Mouse (Mus musculus): ENCODE data around the gene Dock2.

Dock2 gene

DNA sequence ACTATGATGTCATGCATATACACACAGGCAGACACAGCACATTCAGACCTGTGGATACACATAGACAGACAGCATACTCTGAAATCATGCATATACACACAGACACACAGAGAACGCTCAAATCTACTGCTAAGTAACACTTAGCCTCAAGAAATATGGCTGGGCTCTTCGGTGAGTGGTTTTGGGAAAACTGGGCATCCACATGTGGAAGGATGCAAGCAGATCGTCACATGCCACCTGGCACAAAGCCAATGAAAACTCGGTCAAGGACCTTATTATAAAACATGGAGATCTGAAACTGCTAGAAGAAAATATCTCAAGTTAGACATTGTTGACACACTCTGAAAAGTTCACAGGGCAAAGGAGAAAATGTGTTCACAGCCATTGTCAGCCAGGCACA, 255.7 kb downstream of the Dock2 start:
- no peak for DNase-seq (ENCODE audit: low spot score in 2 of 2)

DNA sequence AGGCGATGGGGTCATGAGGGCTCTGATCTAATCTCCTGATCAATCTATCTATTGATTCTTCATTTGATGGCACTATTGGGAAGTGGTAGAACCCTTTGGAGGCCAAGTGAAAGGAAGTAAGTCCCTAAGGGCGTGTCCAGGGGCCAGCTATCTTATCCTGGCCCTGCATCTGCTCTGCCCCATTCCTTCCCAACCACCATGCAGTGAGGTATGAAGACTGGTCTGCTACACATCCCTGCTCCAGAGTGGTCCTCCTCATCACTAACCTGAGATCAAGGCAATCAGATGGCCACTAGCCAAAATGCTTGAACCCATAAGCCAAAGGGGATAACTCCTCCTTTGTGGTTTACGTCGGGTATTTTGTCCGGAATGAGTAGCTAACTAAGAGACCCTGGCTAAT, 256.5 kb downstream of the Dock2 start:
- no peak for DNase-seq (ENCODE audit: low spot score in 2 of 2)

GRCm38 (mm10) chr11:34525096-34525891, 258.4 kb downstream of the Dock2 start:
- no peak for DNase-seq (ENCODE audit: low spot score in 2 of 2)

- DNase-seq (ENCODE audit: low spot score in 2 of 2) = no peak
These were observed 259.1 kb downstream of the Dock2 start for GRCm38 (mm10) chr11:34524586-34524985.

DNA sequence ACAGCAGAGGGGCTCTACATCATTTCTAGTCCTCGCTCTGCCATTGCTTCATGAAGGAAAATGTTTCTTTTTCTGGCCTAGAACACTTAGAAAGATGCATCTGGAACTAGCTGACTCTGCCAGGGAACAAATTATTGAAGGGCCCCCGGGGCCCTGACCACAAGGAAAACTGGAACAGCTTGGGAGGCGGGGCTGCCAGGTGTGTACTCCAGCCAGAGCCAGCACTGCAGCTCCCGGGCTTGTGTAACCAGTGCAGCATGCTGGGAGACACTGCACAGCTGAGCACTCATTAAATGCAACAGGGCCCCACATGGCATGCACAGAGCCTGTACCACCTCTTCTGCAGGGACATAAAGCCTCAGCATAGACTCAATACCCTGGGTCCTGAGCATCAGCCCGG, 265.1 kb downstream of the Dock2 start:
- DNase-seq (ENCODE audit: low spot score in 2 of 2) = no peak

DNA sequence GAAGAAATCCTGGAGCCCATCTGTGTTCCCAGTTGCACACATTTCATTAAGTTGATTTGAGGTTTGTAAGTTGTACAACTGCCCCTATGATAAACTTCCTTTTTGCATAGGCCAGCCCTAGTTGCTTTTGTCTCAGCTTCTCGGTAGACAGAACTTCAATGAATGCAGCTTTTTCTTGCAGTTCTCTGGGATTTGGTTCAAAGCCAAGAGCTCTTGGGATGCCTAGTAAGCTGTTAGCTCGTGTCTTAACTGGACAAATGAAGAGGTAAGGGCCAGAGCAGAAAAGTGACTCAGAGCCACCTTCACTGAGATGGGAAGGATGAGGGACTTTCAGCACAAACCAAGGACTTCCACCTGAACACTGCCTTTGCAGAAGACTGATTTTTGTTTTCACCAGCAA, 266.7 kb downstream of the Dock2 start:
- no peak for DNase-seq (ENCODE audit: low spot score in 2 of 2)

- DNase-seq (ENCODE audit: low spot score in 2 of 2) = no peak
These were observed 268.4 kb downstream of the Dock2 start for GRCm38 (mm10) chr11:34515301-34515700.

DNA sequence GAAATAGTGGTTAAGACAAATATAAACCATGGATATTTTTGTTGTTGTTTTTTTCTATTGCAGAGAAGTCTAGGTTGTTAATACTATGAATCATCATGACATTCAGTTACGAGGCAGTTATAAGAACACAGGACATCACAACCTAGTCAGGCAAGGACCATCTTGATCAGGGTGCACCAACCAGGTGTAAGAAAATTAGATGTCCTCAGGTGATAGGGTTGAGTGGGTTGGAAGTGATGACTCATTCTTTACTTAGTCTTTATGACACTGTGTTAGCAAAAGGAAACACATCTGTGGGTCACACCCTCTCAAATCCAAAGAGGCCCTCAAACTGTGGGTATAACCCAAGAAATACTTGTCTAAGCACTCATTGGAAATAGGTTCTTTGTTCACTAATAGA, 277.3 kb downstream of the Dock2 start:
- no peak for DNase-seq (ENCODE audit: low spot score in 2 of 2)

DNA sequence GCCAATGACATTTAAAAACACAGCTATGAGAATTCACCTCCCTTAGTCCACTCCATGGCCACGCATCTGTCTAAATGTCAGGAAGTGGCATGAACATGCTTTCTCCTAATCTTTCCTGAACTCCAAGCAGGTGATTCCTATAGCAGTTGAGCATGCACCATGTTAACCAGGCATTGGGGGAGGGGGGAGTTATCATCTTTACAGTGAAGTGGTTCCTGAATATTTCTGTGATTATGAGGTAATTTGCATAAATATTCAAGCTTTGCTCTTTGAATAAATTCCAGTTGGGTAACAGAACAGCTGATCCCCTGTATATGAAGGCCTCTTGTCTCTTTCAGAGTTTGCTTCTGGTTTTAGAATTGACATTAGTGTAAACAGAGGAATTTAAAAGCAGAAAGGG, 284.0 kb downstream of the Dock2 start:
- DNase-seq (ENCODE audit: low spot score in 2 of 2) = no peak

GRCm38 (mm10) chr11:34494682-34495081, 289.0 kb downstream of the Dock2 start:
- DNase-seq (ENCODE audit: low spot score in 2 of 2) = no peak

GRCm38 (mm10) chr11:34492986-34493385, 290.7 kb downstream of the Dock2 start:
- no peak for DNase-seq (ENCODE audit: low spot score in 2 of 2)

- DNase-seq (ENCODE audit: low spot score in 2 of 2) = no peak
These were observed 291.5 kb downstream of the Dock2 start for GRCm38 (mm10) chr11:34492223-34492622.

DNA sequence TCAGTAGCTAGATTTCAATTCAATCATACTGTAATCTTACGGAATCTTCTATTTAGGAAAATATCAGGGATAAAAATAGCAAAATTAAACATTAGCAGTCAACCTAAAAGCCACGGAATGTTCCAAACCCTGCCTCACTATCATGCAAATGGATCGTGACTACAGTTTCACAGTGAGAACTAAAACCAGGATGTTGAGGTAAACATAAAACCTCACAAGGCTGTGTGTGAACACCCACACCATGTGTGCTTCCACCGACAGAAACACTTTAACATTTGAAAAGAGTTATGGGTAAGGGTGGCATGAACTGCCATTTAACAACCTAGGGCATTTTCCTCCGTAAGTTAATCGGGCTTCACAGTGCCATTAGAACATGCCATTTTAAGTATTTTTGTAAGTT, 294.1 kb downstream of the Dock2 start:
- DNase-seq (ENCODE audit: low spot score in 2 of 2) = no peak

- DNase-seq (ENCODE audit: low spot score in 2 of 2) = no peak
These were observed 304.4 kb downstream of the Dock2 start for GRCm38 (mm10) chr11:34479301-34479700.

DNA sequence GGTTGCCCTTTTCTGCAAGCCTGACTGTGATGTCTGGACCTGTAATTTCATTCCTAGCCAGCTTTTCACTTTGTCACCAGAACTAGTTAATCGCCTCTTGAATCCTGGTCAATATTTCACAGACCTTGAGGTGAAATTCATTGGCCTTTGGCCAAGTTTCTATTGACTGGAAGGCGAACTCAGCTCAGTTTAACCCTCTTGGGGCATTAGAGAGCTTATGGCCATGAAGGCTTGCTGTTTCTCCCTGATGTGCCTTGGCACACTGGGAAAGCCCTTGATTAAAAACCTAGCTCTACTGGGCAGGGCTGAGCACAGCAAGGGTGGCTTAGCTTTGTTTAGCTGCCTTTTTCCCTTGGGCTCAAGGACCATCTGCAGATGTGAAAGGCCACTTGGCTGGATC, 313.9 kb downstream of the Dock2 start:
- DNase-seq (ENCODE audit: low spot score in 2 of 2) = no peak

DNA sequence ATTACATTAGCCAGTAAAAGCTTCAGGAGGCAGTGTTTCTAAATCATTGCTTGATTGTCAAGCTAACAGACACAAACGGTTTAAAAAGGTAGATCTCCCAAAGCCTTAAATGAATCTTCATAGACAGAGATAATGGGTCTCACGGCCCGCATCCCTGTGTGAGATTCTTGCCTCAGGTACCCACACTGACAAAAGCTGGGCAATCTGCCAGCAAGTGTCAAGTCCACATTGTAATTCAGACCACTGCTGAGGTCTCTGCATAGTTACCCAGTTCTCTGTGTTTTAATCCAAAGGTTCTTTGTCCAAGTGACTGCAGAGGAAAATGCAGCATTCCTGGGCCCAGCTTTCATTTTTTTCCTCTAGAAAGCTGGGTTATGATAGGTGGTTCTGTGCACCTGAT, 315.1 kb downstream of the Dock2 start:
- DNase-seq (ENCODE audit: low spot score in 2 of 2) = no peak

- no peak for DNase-seq (ENCODE audit: low spot score in 2 of 2)
These were observed 316.6 kb downstream of the Dock2 start for GRCm38 (mm10) chr11:34467056-34467455.

GRCm38 (mm10) chr11:34449944-34450343, 333.7 kb downstream of the Dock2 start:
- no peak for DNase-seq (ENCODE audit: low spot score in 2 of 2)

DNA sequence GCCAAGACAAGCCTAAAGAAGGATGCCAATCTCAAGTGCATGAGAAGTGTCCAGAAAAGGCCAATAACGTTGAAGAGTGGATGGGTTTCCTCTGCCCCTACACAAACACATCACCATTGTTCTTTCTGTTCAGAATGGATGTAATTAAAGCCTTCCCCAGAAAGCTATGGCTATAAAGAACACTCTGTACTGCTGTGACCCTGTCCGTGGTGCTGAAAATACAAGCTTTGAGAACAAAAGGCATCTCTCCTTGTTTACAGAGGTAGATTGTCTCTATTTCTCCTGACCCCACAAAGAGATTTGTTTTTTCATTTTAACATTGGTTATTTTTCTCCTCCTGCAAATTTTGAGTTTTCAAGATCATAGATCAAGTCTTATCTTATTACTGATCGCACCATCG, 335.8 kb downstream of the Dock2 start:
- no peak for DNase-seq (ENCODE audit: low spot score in 2 of 2)

GRCm38 (mm10) chr11:34438429-34438828, 345.3 kb downstream of the Dock2 start:
- DNase-seq (ENCODE audit: low spot score in 2 of 2) = no peak

DNA sequence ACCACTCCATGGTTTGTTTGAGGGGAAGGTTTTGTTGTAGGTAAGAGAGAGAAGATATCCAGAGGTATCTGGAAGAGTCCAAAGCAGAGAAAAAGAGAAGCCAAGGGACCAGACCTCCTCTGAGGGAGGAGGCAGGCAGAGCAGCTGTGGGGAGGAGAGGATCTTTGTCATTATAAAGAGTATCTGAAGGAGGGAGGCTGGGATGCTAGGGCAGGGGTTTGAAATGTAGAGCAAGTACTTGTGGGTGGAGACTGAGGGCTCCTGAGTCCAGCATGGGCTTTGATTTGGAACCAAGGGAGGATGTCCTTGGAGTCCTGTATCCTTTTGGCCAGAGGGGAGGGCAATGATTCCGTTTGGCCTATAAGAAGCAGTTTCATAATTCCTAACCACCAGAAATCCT, 346.2 kb downstream of the Dock2 start:
- no peak for DNase-seq (ENCODE audit: low spot score in 2 of 2)

DNA sequence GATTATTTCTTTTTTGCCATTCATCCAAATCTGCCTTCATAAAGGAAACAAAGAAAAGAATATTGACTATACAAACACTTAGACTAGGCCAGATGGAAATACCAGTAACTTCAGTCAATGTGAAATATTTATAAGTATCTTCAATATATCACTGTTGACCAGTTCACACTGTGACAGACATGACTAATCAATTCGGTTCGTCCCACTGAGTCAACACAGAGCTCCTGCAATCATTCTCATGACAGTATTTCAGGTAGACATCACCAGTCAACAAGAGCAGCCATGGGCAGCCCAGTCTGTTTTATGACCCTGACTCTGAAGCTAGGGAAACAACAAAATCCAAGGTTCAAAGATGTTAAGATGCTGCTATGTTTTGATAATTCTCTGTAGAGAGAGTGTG, 351.7 kb downstream of the Dock2 start:
- no peak for DNase-seq (ENCODE audit: low spot score in 2 of 2)

GRCm38 (mm10) chr11:34431371-34431770, 352.3 kb downstream of the Dock2 start:
- DNase-seq (ENCODE audit: low spot score in 2 of 2) = no peak

- no peak for DNase-seq (ENCODE audit: low spot score in 2 of 2)
These were observed 352.8 kb downstream of the Dock2 start for GRCm38 (mm10) chr11:34430940-34431339.
